Mouse (Mus musculus) MEL (cell line): ENCODE results near the gene Lmod2. TPM values are rescaled to one million over a fixed set of nuclear protein-coding genes. Genes with fewer than 3 reads are reported as not detected.

Experiments used
- DNase-seq: peaks from one replicate; pipeline ENCODE4 v3.0.0; 2011; ENCODE audit warnings: low read depth, low spot score
- H3K27ac ChIP-seq: 2 replicates; pipeline ENCODE4 v1.5.1; 2012; ENCODE audit warnings: low read depth, mild to moderate bottlenecking, control low read depth, low read length, moderate library complexity; ENCODE audit not compliant: control insufficient read depth
- H3K27me3 ChIP-seq, 2 experiments: fragments of 150-350 bp in 1 of 2; sonication (generic) in 1 of 2; 2 replicates each; pipeline ENCODE4 v1.6.1; 2012; ENCODE audit warnings: low read length in 2 of 2, mild to moderate bottlenecking in 2 of 2, improper control_type of control experiment in 1 of 2, moderate library complexity in 1 of 2; ENCODE audit not compliant: insufficient read depth in 2 of 2, control insufficient read depth in 1 of 2
- H3K36me3 ChIP-seq, 2 experiments: 2 replicates each; pipeline ENCODE4 v1.6.1; 2012 to 2014; ENCODE audit warnings: low read length in 2 of 2, improper control_type of control experiment in 1 of 2, inconsistent platforms in 1 of 2, mild to moderate bottlenecking in 1 of 2; ENCODE audit not compliant: insufficient read depth in 2 of 2, control insufficient read depth in 1 of 2
- H3K4me1 ChIP-seq, 2 experiments: fragments of 150-350 bp in 1 of 2; sonication (generic) in 1 of 2; 2 replicates each; pipeline ENCODE4 v1.6.1; 2012; ENCODE audit warnings: low read length in 2 of 2, improper control_type of control experiment in 1 of 2, mild to moderate bottlenecking in 1 of 2; ENCODE audit not compliant: insufficient read depth in 2 of 2, control insufficient read depth in 1 of 2
- H3K4me3 ChIP-seq, 2 experiments: fragments of 150-350 bp in 1 of 2; sonication (generic) in 1 of 2; 2 replicates each; pipeline ENCODE4 v1.5.1; 2012; ENCODE audit warnings: low read depth in 2 of 2, low read length in 2 of 2, mild to moderate bottlenecking in 2 of 2, moderate library complexity in 2 of 2, control low read depth in 1 of 2, improper control_type of control experiment in 1 of 2; ENCODE audit not compliant: control insufficient read depth in 1 of 2, insufficient read depth in 1 of 2
- H3K79me2 ChIP-seq: 2 replicates; pipeline ENCODE4 v1.6.1; 2012; ENCODE audit warnings: mild to moderate bottlenecking, low read length, moderate library complexity; ENCODE audit not compliant: control insufficient read depth, poor library complexity, insufficient read depth
- H3K9ac ChIP-seq: 2 replicates; pipeline ENCODE4 v1.6.1; 2012; ENCODE audit warnings: low read depth, mild to moderate bottlenecking, control low read depth, low read length, moderate library complexity; ENCODE audit not compliant: control insufficient read depth, poor library complexity, severe bottlenecking
- H3K9me3 ChIP-seq: fragments of 150-350 bp; sonication (generic); replicated peaks from 2 replicates; pipeline ENCODE4 v1.6.1; 2012; ENCODE audit warnings: mild to moderate bottlenecking, low read length, improper control_type of control experiment, moderate library complexity; ENCODE audit not compliant: insufficient read depth
- BHLHE40 ChIP-seq: IDR thresholded peaks from 2 replicates; pipeline ENCODE4 v1.6.1; 2012; ENCODE audit warnings: low read depth, mild to moderate bottlenecking, inconsistent platforms, low read length, improper control_type of control experiment, borderline replicate concordance
- CHD1 ChIP-seq: IDR thresholded peaks from 2 replicates; pipeline ENCODE4 v1.6.1; 2012; ENCODE audit warnings: low read depth, mild to moderate bottlenecking, inconsistent platforms, low read length, improper control_type of control experiment
- E2F4 ChIP-seq: IDR thresholded peaks from 2 replicates; pipeline ENCODE4 v1.6.1; 2011; ENCODE audit warnings: low read depth, low read length, improper control_type of control experiment, borderline replicate concordance
- ELF1 ChIP-seq: IDR thresholded peaks from 2 replicates; pipeline ENCODE4 v1.6.1; 2014; ENCODE audit warnings: low read depth, mild to moderate bottlenecking, inconsistent platforms, low read length, improper control_type of control experiment, moderate library complexity
- EP300 ChIP-seq, 2 experiments: IDR thresholded peaks; 2 replicates each; pipeline ENCODE4 v1.6.1; 2011; ENCODE audit warnings: improper control_type of control experiment in 2 of 2, low read length in 2 of 2, low read depth in 1 of 2, mild to moderate bottlenecking in 1 of 2
- ETS1 ChIP-seq: IDR thresholded peaks from 2 replicates; pipeline ENCODE4 v1.6.1; 2012; ENCODE audit warnings: low read depth, mild to moderate bottlenecking, inconsistent platforms, low read length, improper control_type of control experiment, moderate library complexity
- GABPA ChIP-seq: IDR thresholded peaks from 2 replicates; pipeline ENCODE4 v1.6.1; 2012; ENCODE audit warnings: low read depth, mild to moderate bottlenecking, inconsistent platforms, low read length, improper control_type of control experiment, moderate library complexity
- GATA1 ChIP-seq: IDR thresholded peaks from 2 replicates; pipeline ENCODE4 v1.6.1; 2011; ENCODE audit warnings: low read depth, low read length, improper control_type of control experiment
- HCFC1 ChIP-seq: IDR thresholded peaks from 2 replicates; pipeline ENCODE4 v1.6.1; 2012; ENCODE audit warnings: low read depth, mild to moderate bottlenecking, inconsistent platforms, low read length, improper control_type of control experiment, moderate library complexity
- JUND ChIP-seq: IDR thresholded peaks from 2 replicates; pipeline ENCODE4 v1.6.1; 2011; ENCODE audit warnings: low read depth, mild to moderate bottlenecking, improper control_type of control experiment, low read length
- KAT2A ChIP-seq: conservative IDR thresholded peaks from 2 replicates; pipeline ENCODE4 v1.6.1; 2012; ENCODE audit warnings: low read depth, low read length, improper control_type of control experiment, inconsistent platforms
- MAFK ChIP-seq: IDR thresholded peaks from 2 replicates; pipeline ENCODE4 v1.6.1; 2011; ENCODE audit warnings: low read depth, mild to moderate bottlenecking, low read length, improper control_type of control experiment, borderline replicate concordance
- MAZ ChIP-seq: IDR thresholded peaks from 2 replicates; pipeline ENCODE4 v1.6.1; 2012; ENCODE audit warnings: low read depth, mild to moderate bottlenecking, inconsistent platforms, low read length, improper control_type of control experiment
- MYB ChIP-seq: IDR thresholded peaks from 2 replicates; pipeline ENCODE4 v1.6.1; 2011; ENCODE audit warnings: mild to moderate bottlenecking, low read depth, low read length, improper control_type of control experiment
- MYC ChIP-seq: IDR thresholded peaks from 2 replicates; pipeline ENCODE4 v1.6.1; 2011; ENCODE audit warnings: low read depth, mild to moderate bottlenecking, low read length, improper control_type of control experiment, moderate library complexity
- POLR2AphosphoS2 ChIP-seq: IDR thresholded peaks from 2 replicates; pipeline ENCODE4 v1.6.1; 2011; ENCODE audit warnings: low read length, improper control_type of control experiment
- POLR2AphosphoS5 ChIP-seq: IDR thresholded peaks from 2 replicates; pipeline ENCODE4 v1.6.1; 2012; ENCODE audit warnings: low read depth, borderline replicate concordance, mild to moderate bottlenecking, inconsistent platforms, low read length, moderate library complexity, mixed read lengths
- RAD21 ChIP-seq: IDR thresholded peaks from 2 replicates; pipeline ENCODE4 v1.6.1; 2011; ENCODE audit warnings: mild to moderate bottlenecking, low read depth, low read length, improper control_type of control experiment
- TBP ChIP-seq: IDR thresholded peaks from 2 replicates; pipeline ENCODE4 v1.8.0; 2011; ENCODE audit warnings: low read depth, low read length, improper control_type of control experiment
- UBTF ChIP-seq: IDR thresholded peaks from 2 replicates; pipeline ENCODE4 v1.6.1; 2012; ENCODE audit warnings: low read depth, mild to moderate bottlenecking, inconsistent platforms, low read length, improper control_type of control experiment, moderate library complexity, borderline replicate concordance; ENCODE audit not compliant: insufficient read depth
- polyA plus RNA-seq, 2 experiments: library from polyadenylated mRNA; stranded (reverse) in 1 of 2; unstranded in 1 of 2; fragments of >175 nt in 1 of 2; fragments of >200 nt in 1 of 2; gene quantifications; 2 replicates each; pipeline versions ENCODE4 v1.2.1 to v1.2.4; 2012; ENCODE audit warnings: low replicate concordance in 2 of 2, low read depth in 1 of 2; ENCODE audit not compliant: insufficient read length in 2 of 2, insufficient read depth in 1 of 2, missing spikeins in 1 of 2
- total RNA-seq: library from RNA; depleted of rRNA; stranded (reverse); fragments of 300-350 nt; gene quantifications from 2 replicates; pipeline ENCODE4 v1.2.3, GENCODE M21; 2012

Lmod2 gene
- total and polyA plus RNA-seq, 3 experiments, result not detected

GRCm38 (mm10) chr6:24627586-24628030 is 30.0 kb downstream of the Lmod2 start (continued):
- TF ChIP-seq MYC (no peak), GABPA (no peak), ETS1 (no peak), KAT2A (no peak), MYB (no peak), UBTF (no peak)

DNA sequence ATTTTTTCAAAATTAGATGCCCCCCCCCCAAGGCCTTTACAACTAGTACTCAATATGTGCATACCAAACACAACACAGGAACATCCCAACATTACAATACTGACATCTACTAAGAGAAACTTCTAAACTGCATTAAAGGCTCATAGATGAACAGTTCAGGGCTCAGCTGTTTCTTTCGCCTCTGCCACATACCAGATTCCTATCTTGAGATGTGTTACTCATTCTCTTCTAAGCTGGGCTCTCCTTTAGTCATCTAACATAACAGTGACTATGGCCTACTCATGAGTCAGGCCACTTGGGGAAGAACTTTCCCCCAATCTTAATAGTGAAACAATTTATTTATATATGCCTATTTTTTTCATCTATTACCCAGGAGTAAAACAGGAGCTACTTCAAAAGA is 30.9 kb downstream of the Lmod2 start:
- no peaks in the 10 kb centered on the region for H3K27me3 ChIP-seq
- no peak overlapping the region for H3K4me3 ChIP-seq
- no peak overlapping the region for H3K27ac ChIP-seq
- no peaks in the 10 kb centered on the region for H3K4me1 ChIP-seq
- peaks cover 0 to 24% of the 10 kb centered on the region in 2 experiments; a peak in 3 of 4 replicates for H3K36me3 ChIP-seq
- TF ChIP-seq EP300 (IDR thresholded peaks at IDR 0.05; ENCODE audit: low read depth in 1 of 2, low read length in 2 of 2) (no peak), MYB (no peak), GATA1 (no peak), MAFK (no peak), E2F4 (no peak), POLR2AphosphoS5 (no peak), HCFC1 (no peak), RAD21 (no peak), GABPA (no peak), CHD1 (no peak), POLR2AphosphoS2 (no peak), TBP (no peak), ELF1 (no peak), JUND (no peak), MAZ (no peak)
- H3K9ac ChIP-seq, result no peak overlapping the region
- H3K9me3 ChIP-seq, result no peaks in the 10 kb centered on the region
- no peaks in the 10 kb centered on the region for H3K79me2 ChIP-seq
- DNase-seq, result peak; percentile 27

DNA sequence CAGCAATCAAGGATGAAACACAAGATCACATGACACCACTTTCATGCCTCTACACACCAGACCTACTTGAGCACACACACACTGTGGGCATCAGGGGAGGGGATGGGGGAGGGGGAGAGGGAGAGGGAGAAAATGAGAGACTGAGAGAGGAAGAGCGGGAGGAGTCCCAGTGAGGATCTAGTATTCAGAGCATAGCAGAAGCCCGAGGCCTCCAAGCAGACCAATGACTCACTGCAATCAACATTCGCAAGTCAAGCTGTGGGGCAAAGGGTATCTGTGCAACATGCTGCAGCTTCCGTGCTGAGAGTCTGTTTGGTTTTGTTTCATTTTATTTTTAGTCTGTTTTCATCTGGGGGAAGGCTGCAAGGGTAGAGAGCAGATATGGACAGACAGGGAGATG is 34.5 kb downstream of the Lmod2 start:
- H3K27ac ChIP-seq, result no peak overlapping the region
- peaks cover 0 to 17% of the 10 kb centered on the region in 2 experiments; a peak in 3 of 4 replicates for H3K36me3 ChIP-seq
- no peaks in the 10 kb centered on the region for H3K27me3 ChIP-seq
- H3K4me3 ChIP-seq, result no peak overlapping the region
- TF ChIP-seq BHLHE40, result no peak
- peaks cover 3% of the 10 kb centered on the region; the same call in 1 of the 2 replicates for H3K79me2 ChIP-seq
- no peak overlapping the region for H3K9ac ChIP-seq
- no peak for DNase-seq
- no peaks in the 10 kb centered on the region for H3K9me3 ChIP-seq
- no peaks in the 10 kb centered on the region for H3K4me1 ChIP-seq
